Mouse (Mus musculus) erythroblast, embryonic 14.5 days (primary cell): ENCODE data around the gene Urad. TPM values are rescaled to one million over a fixed set of nuclear protein-coding genes. Genes with fewer than 3 reads are reported as not detected.

Experiments used
- H3K27me3 ChIP-seq: 2 replicates; pipeline ENCODE4 v1.6.1; 2012; ENCODE audit warnings: inconsistent platforms; ENCODE audit not compliant: control insufficient read depth
- H3K36me3 ChIP-seq: 2 replicates; pipeline ENCODE4 v1.6.1; 2012; ENCODE audit warnings: mild to moderate bottlenecking, inconsistent platforms; ENCODE audit not compliant: control insufficient read depth
- H3K4me1 ChIP-seq: 2 replicates; pipeline ENCODE4 v1.6.1; 2012; ENCODE audit warnings: inconsistent platforms; ENCODE audit not compliant: control insufficient read depth
- H3K4me3 ChIP-seq: replicated peaks from 2 replicates; pipeline ENCODE3; 2012; ENCODE audit warnings: moderate library complexity, mild to moderate bottlenecking, inconsistent platforms
- H3K9me3 ChIP-seq: 2 replicates; pipeline ENCODE4 v1.6.1; 2012; ENCODE audit warnings: low read length, inconsistent platforms, mixed read lengths; ENCODE audit not compliant: control insufficient read depth
- GATA1 ChIP-seq: IDR thresholded peaks from 2 replicates; pipeline ENCODE4 v1.6.1; 2012; ENCODE audit warnings: low read length, inconsistent platforms, mixed read lengths
- TAL1 ChIP-seq: IDR thresholded peaks from 3 replicates; pipeline ENCODE4 v1.6.1; 2012; ENCODE audit warnings: low read length, inconsistent platforms, mixed read lengths
- polyA plus RNA-seq: library from polyadenylated mRNA; stranded (reverse); fragments of >175 nt; gene quantifications from 2 replicates; pipeline ENCODE4 v1.2.3, GENCODE M21; 2012

Urad gene
- polyA plus RNA-seq, 1 experiment, result not detected

- no peak for TF ChIP-seq GATA1
- no peak for TF ChIP-seq TAL1
- no peaks in the 10 kb centered on the region for H3K4me1 ChIP-seq
- H3K9me3 ChIP-seq, result peaks cover 2% of the 10 kb centered on the region; the same call in 1 of the 2 replicates
- H3K4me3 ChIP-seq, result no peak overlapping the region
- no peaks in the 10 kb centered on the region for H3K27me3 ChIP-seq
- no peaks in the 10 kb centered on the region for H3K36me3 ChIP-seq
Observed at GRCm38 (mm10) chr5:147331547-147331946, 9.3 kb upstream of the Urad start.

GRCm38 (mm10) chr5:147329946-147330345 lies 7.7 kb upstream of the Urad start:
- Histone ChIP-seq H3K27me3 (no peaks in the 10 kb centered on the region), H3K9me3 (peaks cover 2% of the 10 kb centered on the region; the same call in 1 of the 2 replicates), H3K36me3 (no peaks in the 10 kb centered on the region), H3K4me1 (no peaks in the 10 kb centered on the region), H3K4me3 (no peak overlapping the region)
- TF ChIP-seq TAL1 (no peak), GATA1 (no peak)

GRCm38 (mm10) chr5:147327636-147328035 lies 5.4 kb upstream of the Urad start:
- TF ChIP-seq TAL1 (no peak), GATA1 (no peak)
- Histone ChIP-seq H3K4me3 (no peak overlapping the region), H3K27me3 (no peaks in the 10 kb centered on the region; the same call in 1 of the 2 replicates), H3K9me3 (peaks cover 2% of the 10 kb centered on the region; the same call in 1 of the 2 replicates), H3K36me3 (no peaks in the 10 kb centered on the region), H3K4me1 (no peaks in the 10 kb centered on the region)

GRCm38 (mm10) chr5:147325931-147326330 lies 3.7 kb upstream of the Urad start:
- Histone ChIP-seq H3K4me1 (no peaks in the 10 kb centered on the region), H3K27me3 (no peaks in the 10 kb centered on the region; the same call in 1 of the 2 replicates), H3K4me3 (no peak overlapping the region), H3K9me3 (peaks cover 2% of the 10 kb centered on the region; the same call in 1 of the 2 replicates), H3K36me3 (no peaks in the 10 kb centered on the region)
- no peak for TF ChIP-seq GATA1
- TF ChIP-seq TAL1, result no peak

- Histone ChIP-seq H3K9me3 (peaks cover 2% of the 10 kb centered on the region; the same call in 1 of the 2 replicates), H3K4me1 (no peaks in the 10 kb centered on the region), H3K4me3 (no peak overlapping the region), H3K36me3 (no peaks in the 10 kb centered on the region), H3K27me3 (peaks cover 6% of the 10 kb centered on the region)
- TF ChIP-seq TAL1, result no peak
- no peak for TF ChIP-seq GATA1
Observed at GRCm38 (mm10) chr5:147323237-147323917, 1.1 kb upstream of the Urad start.

GRCm38 (mm10) chr5:147319653-147320052 lies 2.6 kb downstream of the Urad start:
- H3K36me3 ChIP-seq, result no peaks in the 10 kb centered on the region
- no peak overlapping the region for H3K4me3 ChIP-seq
- no peaks in the 10 kb centered on the region; the same call in 1 of the 2 replicates for H3K4me1 ChIP-seq
- H3K9me3 ChIP-seq, result no peaks in the 10 kb centered on the region
- peaks cover 43% of the 10 kb centered on the region for H3K27me3 ChIP-seq
- TF ChIP-seq GATA1 (no peak), TAL1 (no peak)

GRCm38 (mm10) chr5:147317991-147318390 lies 4.2 kb downstream of the Urad start:
- peaks cover 59% of the 10 kb centered on the region for H3K27me3 ChIP-seq
- H3K4me3 ChIP-seq, result no peak overlapping the region
- H3K4me1 ChIP-seq, result no peaks in the 10 kb centered on the region; the same call in 1 of the 2 replicates
- no peaks in the 10 kb centered on the region for H3K9me3 ChIP-seq
- TF ChIP-seq TAL1, result no peak
- no peak for TF ChIP-seq GATA1
- no peaks in the 10 kb centered on the region for H3K36me3 ChIP-seq

GRCm38 (mm10) chr5:147317321-147317720 lies 4.9 kb downstream of the Urad start:
- H3K27me3 ChIP-seq, result peaks cover 64% of the 10 kb centered on the region
- no peaks in the 10 kb centered on the region for H3K9me3 ChIP-seq
- no peaks in the 10 kb centered on the region; the same call in 1 of the 2 replicates for H3K4me1 ChIP-seq
- no peak for TF ChIP-seq TAL1
- no peak overlapping the region for H3K4me3 ChIP-seq
- H3K36me3 ChIP-seq, result no peaks in the 10 kb centered on the region

- Histone ChIP-seq H3K27me3 (peaks cover 80% of the 10 kb centered on the region), H3K4me3 (no peak overlapping the region), H3K4me1 (no peaks in the 10 kb centered on the region; the same call in 1 of the 2 replicates), H3K9me3 (no peaks in the 10 kb centered on the region), H3K36me3 (no peaks in the 10 kb centered on the region)
- TF ChIP-seq TAL1 (no peak), GATA1 (no peak)
Observed at GRCm38 (mm10) chr5:147315432-147316075, 6.7 kb downstream of the Urad start.
